Mouse (Mus musculus) CH12.LX (cell line): ENCODE measurements at regions not wholly inside any gene's neighbourhood (a gene's known extent, or its start where the extent isn't known, plus 50 kb on each side); places are given as distances from the start of the nearest gene placed in this dataset.

Experiments
- DNase-seq: peaks from one replicate; pipeline ENCODE4 v3.0.0-alpha.2; 2013; ENCODE audit errors: extremely low read depth
- H3K27ac ChIP-seq: 2 replicates; pipeline ENCODE4 v1.5.1; 2012; ENCODE audit warnings: low read depth, mild to moderate bottlenecking, control low read depth, moderate library complexity; ENCODE audit not compliant: insufficient read depth
- H3K27me3 ChIP-seq: replicated peaks from 2 replicates; pipeline ENCODE3; 2012; ENCODE audit warnings: inconsistent platforms
- H3K36me3 ChIP-seq, 2 experiments: replicated peaks in 1 of 2; 2 replicates each; pipeline versions ENCODE3 to v1.6.1; 2012; ENCODE audit warnings: inconsistent platforms in 1 of 2, low read length in 1 of 2, mild to moderate bottlenecking in 1 of 2, mixed read lengths in 1 of 2, moderate library complexity in 1 of 2; ENCODE audit not compliant: control insufficient read depth in 1 of 2, insufficient read depth in 1 of 2
- H3K4me1 ChIP-seq, 2 experiments: 2 replicates each; pipeline ENCODE4 v1.6.1; 2012; ENCODE audit warnings: inconsistent platforms in 1 of 2, moderate library complexity in 1 of 2; ENCODE audit not compliant: insufficient read depth in 2 of 2, control insufficient read depth in 1 of 2
- H3K4me2 ChIP-seq: 2 replicates; pipeline ENCODE4 v1.6.1; 2012; ENCODE audit warnings: low read depth, mild to moderate bottlenecking, control low read depth; ENCODE audit not compliant: poor library complexity, insufficient read depth, severe bottlenecking
- H3K4me3 ChIP-seq, 3 experiments: fragments of 150-350 bp in 1 of 3; sonication (generic) in 1 of 3; replicated peaks in 1 of 3; 2 replicates each; pipeline versions ENCODE3 to v1.5.1; 2011 to 2012; ENCODE audit warnings: low read depth in 2 of 3, low read length in 2 of 3, mild to moderate bottlenecking in 2 of 3, moderate library complexity in 2 of 3, control low read depth in 1 of 3, improper control_type of control experiment in 1 of 3, inconsistent platforms in 1 of 3, mixed read lengths in 1 of 3; ENCODE audit not compliant: poor library complexity in 1 of 3
- H3K79me2 ChIP-seq: replicated peaks from 2 replicates; pipeline ENCODE4 v1.6.1; 2012; ENCODE audit warnings: mild to moderate bottlenecking, moderate library complexity; ENCODE audit not compliant: control insufficient read depth, poor library complexity, insufficient read depth, severe bottlenecking; ENCODE audit errors: extremely low read depth
- H3K9ac ChIP-seq: 2 replicates; pipeline ENCODE4 v1.6.1; 2012; ENCODE audit warnings: low read depth, mild to moderate bottlenecking, control low read depth, moderate library complexity; ENCODE audit not compliant: insufficient read depth
- H3K9me3 ChIP-seq: replicated peaks from 2 replicates; pipeline ENCODE3; 2012; ENCODE audit warnings: low read length, inconsistent platforms, mixed read lengths
- BHLHE40 ChIP-seq: IDR thresholded peaks from 2 replicates; pipeline ENCODE4 v1.6.1; 2011; ENCODE audit warnings: mild to moderate bottlenecking, low read depth, low read length, improper control_type of control experiment
- CHD2 ChIP-seq: IDR thresholded peaks from 2 replicates; pipeline ENCODE4 v1.6.1; 2011; ENCODE audit warnings: low read length, improper control_type of control experiment
- CTCF ChIP-seq, 2 experiments: IDR thresholded peaks in 1 of 2; conservative IDR thresholded peaks in 1 of 2; 2 replicates each; pipeline ENCODE4 v1.5.1; 2011 to 2012; ENCODE audit warnings: low read depth in 2 of 2, low read length in 2 of 2, improper control_type of control experiment in 1 of 2, inconsistent platforms in 1 of 2, mild to moderate bottlenecking in 1 of 2, moderate library complexity in 1 of 2
- E2F4 ChIP-seq: IDR thresholded peaks from 2 replicates; pipeline ENCODE4 v1.6.1; 2011; ENCODE audit warnings: low read depth, low read length, improper control_type of control experiment; ENCODE audit not compliant: insufficient replicate concordance
- GABPA ChIP-seq: IDR thresholded peaks from 2 replicates; pipeline ENCODE4 v1.6.1; 2012; ENCODE audit warnings: low read depth, low read length, improper control_type of control experiment, inconsistent platforms; ENCODE audit not compliant: insufficient replicate concordance
- IRF4 ChIP-seq: IDR thresholded peaks from 2 replicates; pipeline ENCODE4 v1.6.1; 2014; ENCODE audit warnings: low read depth, mild to moderate bottlenecking, inconsistent platforms, low read length, improper control_type of control experiment
- JUN ChIP-seq: IDR thresholded peaks from 2 replicates; pipeline ENCODE4 v1.6.1; 2011; ENCODE audit warnings: low read depth, mild to moderate bottlenecking, low read length, improper control_type of control experiment, moderate library complexity; ENCODE audit not compliant: insufficient read depth
- KAT2A ChIP-seq: IDR thresholded peaks from 2 replicates; pipeline ENCODE4 v1.6.1; 2012; ENCODE audit warnings: low read length, improper control_type of control experiment, inconsistent platforms; ENCODE audit not compliant: insufficient replicate concordance
- MAFK ChIP-seq: IDR thresholded peaks from 2 replicates; pipeline ENCODE4 v1.6.1; 2011; ENCODE audit warnings: low read length, improper control_type of control experiment; ENCODE audit not compliant: insufficient replicate concordance
- MAX ChIP-seq: IDR thresholded peaks from 2 replicates; pipeline ENCODE4 v1.6.1; 2011; ENCODE audit warnings: low read length, improper control_type of control experiment
- MAZ ChIP-seq: IDR thresholded peaks from 2 replicates; pipeline ENCODE4 v1.6.1; 2012; ENCODE audit warnings: low read depth, mild to moderate bottlenecking, inconsistent platforms, low read length, improper control_type of control experiment, moderate library complexity
- NELFE ChIP-seq: IDR thresholded peaks from 2 replicates; pipeline ENCODE4 v1.6.1; 2011; ENCODE audit warnings: low read depth, low read length, improper control_type of control experiment
- NRF1 ChIP-seq: IDR thresholded peaks from 2 replicates; pipeline ENCODE4 v1.6.1; 2014; ENCODE audit warnings: low read depth, mild to moderate bottlenecking, inconsistent platforms, low read length, improper control_type of control experiment, moderate library complexity
- TCF12 ChIP-seq: IDR thresholded peaks from 2 replicates; pipeline ENCODE4 v1.6.1; 2014; ENCODE audit warnings: low read depth, mild to moderate bottlenecking, inconsistent platforms, low read length, improper control_type of control experiment
- USF1 ChIP-seq: IDR thresholded peaks from 2 replicates; pipeline ENCODE4 v1.6.1; 2014; ENCODE audit warnings: low read depth, mild to moderate bottlenecking, inconsistent platforms, low read length, improper control_type of control experiment
- ZKSCAN1 ChIP-seq: IDR thresholded peaks from 2 replicates; pipeline ENCODE4 v1.6.1; 2012; ENCODE audit warnings: low read depth, inconsistent platforms, low read length, improper control_type of control experiment, borderline replicate concordance
- ZMIZ1 ChIP-seq: IDR thresholded peaks from 2 replicates; pipeline ENCODE4 v1.6.1; 2012; ENCODE audit warnings: low read depth, mild to moderate bottlenecking, inconsistent platforms, low read length, improper control_type of control experiment
- dilution Hi-C: fragments of 300-500 bp; cut with MboI; formaldehyde crosslinking; loops from 2 replicates; pipeline ENCODE4 v1.14.3; 2020; ENCODE audit warnings: low sequenced_read_pairs; ENCODE audit not compliant: extremely low pct_unique_long_range_greater_than_20kb, extremely low pct_ligation_motif_present
- in situ Hi-C: fragments of 300-500 bp; cut with MboI; formaldehyde crosslinking; loops from 3 replicates; pipeline ENCODE4 v1.14.3; 2019; ENCODE audit warnings: low sequenced_read_pairs, low pct_ligation_motif_present, low pct_unique_long_range_greater_than_20kb, mixed read lengths

DNA sequence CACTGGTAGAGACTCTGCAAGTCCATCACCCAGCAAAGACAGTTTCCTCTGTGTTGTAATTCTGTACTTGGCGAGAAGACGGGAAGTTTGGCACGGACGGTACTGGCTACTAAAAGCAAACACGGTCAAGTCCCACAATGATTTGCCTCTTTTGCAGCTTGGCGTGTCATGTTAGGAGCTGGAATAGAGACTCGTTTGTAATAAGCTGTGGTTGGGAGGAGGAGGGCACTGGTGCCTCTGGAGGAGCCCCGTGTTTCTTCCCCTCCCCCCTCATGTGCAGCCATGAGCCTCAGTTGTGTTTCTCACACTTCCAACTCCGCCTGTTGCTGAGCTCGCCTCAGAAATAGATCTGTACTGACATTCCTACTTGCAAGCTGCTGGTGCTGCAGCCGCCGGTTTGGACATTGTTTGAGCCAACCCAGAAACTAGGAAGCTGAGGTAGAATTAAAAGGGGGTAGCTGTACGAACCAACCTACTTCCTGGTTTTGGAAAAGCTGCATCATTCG is 236.8 kb upstream of the Prickle1 start:
- Histone ChIP-seq H3K27ac (no peak overlapping the region), H3K9me3 (peaks cover 32% of the 10 kb centered on the region), H3K4me1 (peaks cover 0 to 9% of the 10 kb centered on the region in 2 experiments; a peak in 1 of 4 replicates), H3K9ac (no peak overlapping the region), H3K4me2 (no peak overlapping the region), H3K27me3 (no peaks in the 10 kb centered on the region), H3K36me3 (no peaks in the 10 kb centered on the region), H3K79me2 (no peaks in the 10 kb centered on the region), H3K4me3 (no peak overlapping the region)
- in situ Hi-C loops (no loop called here), dilution Hi-C loops (no loop called here)
- DNase-seq = no peak
- TF ChIP-seq CHD2 (no peak), KAT2A (no peak), CTCF (conservative IDR thresholded peaks at IDR 0.05 in 1 of 2, IDR thresholded peaks at IDR 0.05 in 1 of 2; ENCODE audit: low read depth in 2 of 2, low read length in 2 of 2) (no peak), ZMIZ1 (no peak), MAX (no peak), MAZ (no peak)

DNA sequence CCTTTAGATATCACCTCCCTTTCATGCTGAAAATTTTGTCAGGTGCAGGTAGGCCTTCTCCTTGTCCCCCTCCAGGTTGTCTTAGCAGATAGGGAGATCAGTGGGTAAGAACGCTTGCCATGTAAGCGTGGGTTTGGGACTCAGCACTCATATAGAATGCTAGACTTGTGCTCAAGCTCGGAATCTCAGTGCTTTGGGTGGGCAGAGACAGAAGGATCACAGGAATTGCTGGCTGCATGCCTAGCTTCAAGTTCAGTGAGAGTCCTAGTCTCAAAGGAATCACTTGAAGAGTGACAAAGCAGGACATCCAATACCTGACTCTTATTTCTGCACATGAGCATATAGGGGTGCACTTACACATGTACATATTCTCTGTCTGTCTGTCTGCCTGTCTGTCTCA is 235.5 kb upstream of the Prickle1 start:
- no peak overlapping the region for H3K4me3 ChIP-seq
- peaks cover 29% of the 10 kb centered on the region for H3K9me3 ChIP-seq
- no peaks in the 10 kb centered on the region for H3K27me3 ChIP-seq
- dilution Hi-C loops (no loop called here), in situ Hi-C loops (no loop called here)
- H3K9ac ChIP-seq = no peak overlapping the region
- TF ChIP-seq JUN = no peak
- TF ChIP-seq KAT2A = no peak
- no peak for TF ChIP-seq TCF12
- no peak for TF ChIP-seq MAFK
- no peak for TF ChIP-seq GABPA
- TF ChIP-seq BHLHE40 = no peak
- no peak for TF ChIP-seq E2F4
- no peak for TF ChIP-seq ZMIZ1
- no peak for TF ChIP-seq CTCF (conservative IDR thresholded peaks at IDR 0.05 in 1 of 2, IDR thresholded peaks at IDR 0.05 in 1 of 2; ENCODE audit: low read depth in 2 of 2, low read length in 2 of 2)
- TF ChIP-seq USF1 = no peak
- no peak for TF ChIP-seq IRF4
- no peak for TF ChIP-seq ZKSCAN1
- TF ChIP-seq NRF1 = no peak
- no peak for TF ChIP-seq NELFE
- H3K27ac ChIP-seq = no peak overlapping the region
- no peaks in the 10 kb centered on the region for H3K36me3 ChIP-seq
- no peak for DNase-seq
- no peak overlapping the region for H3K4me2 ChIP-seq
- H3K4me1 ChIP-seq = peaks cover 0 to under 1% of the 10 kb centered on the region in 2 experiments; a peak in 1 of 4 replicates
- no peaks in the 10 kb centered on the region for H3K79me2 ChIP-seq
